Mouse (Mus musculus): Measurements from ENCODE around the gene Cx3cl1.

Cx3cl1 gene

GRCm38 (mm10) chr8:94771941-94772670, at the start of gene Cx3cl1:
Gene Cx3cl1 (plus strand): TSS chr8:94772009.
- DNase-seq (ENCODE audit: low spot score), result peak; percentile 60

GRCm38 (mm10) chr8:94725998-94726397, 45.8 kb upstream of the Cx3cl1 start:
- no peak for DNase-seq (ENCODE audit: low spot score)

- DNase-seq (ENCODE audit: low spot score), result no peak
These were observed 42.5 kb upstream of the Cx3cl1 start for GRCm38 (mm10) chr8:94729301-94729700.

- DNase-seq (ENCODE audit: low spot score), result no peak
These were observed 37.9 kb upstream of the Cx3cl1 start for GRCm38 (mm10) chr8:94733821-94734465.

- DNase-seq (ENCODE audit: low spot score), result no peak
These were observed 37.0 kb upstream of the Cx3cl1 start for GRCm38 (mm10) chr8:94734735-94735350.

GRCm38 (mm10) chr8:94735426-94736094, 36.2 kb upstream of the Cx3cl1 start:
- DNase-seq (ENCODE audit: low spot score), result no peak

- DNase-seq (ENCODE audit: low spot score), result no peak
These were observed 32.0 kb upstream of the Cx3cl1 start for GRCm38 (mm10) chr8:94739829-94740228.

GRCm38 (mm10) chr8:94740591-94740990, 31.2 kb upstream of the Cx3cl1 start:
- no peak for DNase-seq (ENCODE audit: low spot score)

- DNase-seq (ENCODE audit: low spot score), result no peak
These were observed 30.1 kb upstream of the Cx3cl1 start for GRCm38 (mm10) chr8:94741726-94742125.

- no peak for DNase-seq (ENCODE audit: low spot score)
These were observed 27.3 kb upstream of the Cx3cl1 start for GRCm38 (mm10) chr8:94744484-94744883.

GRCm38 (mm10) chr8:94744972-94745371, 26.8 kb upstream of the Cx3cl1 start:
- no peak for DNase-seq (ENCODE audit: low spot score)

GRCm38 (mm10) chr8:94745476-94746184, 26.2 kb upstream of the Cx3cl1 start, which contains the start of gene Ccl22:
Gene Ccl22 (plus strand): TSS chr8:94745590.
- DNase-seq (ENCODE audit: low spot score), result no peak

GRCm38 (mm10) chr8:94746832-94747231, 25.0 kb upstream of the Cx3cl1 start:
- DNase-seq (ENCODE audit: low spot score), result no peak

- DNase-seq (ENCODE audit: low spot score), result no peak
These were observed 23.4 kb upstream of the Cx3cl1 start for GRCm38 (mm10) chr8:94748363-94748762.

GRCm38 (mm10) chr8:94749942-94750341, 21.9 kb upstream of the Cx3cl1 start:
- DNase-seq (ENCODE audit: low spot score), result no peak

GRCm38 (mm10) chr8:94751023-94751849, 20.6 kb upstream of the Cx3cl1 start:
- DNase-seq (ENCODE audit: low spot score), result no peak

- DNase-seq (ENCODE audit: low spot score), result no peak
These were observed 17.8 kb upstream of the Cx3cl1 start for GRCm38 (mm10) chr8:94754006-94754405.

GRCm38 (mm10) chr8:94754486-94754885, 17.3 kb upstream of the Cx3cl1 start:
- no peak for DNase-seq (ENCODE audit: low spot score)

- no peak for DNase-seq (ENCODE audit: low spot score)
These were observed 4.8 kb upstream of the Cx3cl1 start for GRCm38 (mm10) chr8:94767035-94767434.

- DNase-seq (ENCODE audit: low spot score), result peak; percentile 62
These were observed 864 bp upstream of the Cx3cl1 start for GRCm38 (mm10) chr8:94770945-94771344.

GRCm38 (mm10) chr8:94773048-94773447, 1.2 kb downstream of the Cx3cl1 start:
- DNase-seq (ENCODE audit: low spot score), result no peak
